Mouse (Mus musculus): ENCODE data around the gene Atp1b2. TPM values are rescaled to one million over a fixed set of nuclear protein-coding genes. Genes with fewer than 3 reads are reported as not detected.
"Not testable (repeated sequence)": the region's sequence is repeated elsewhere in the genome, so short reads cannot be mapped to it uniquely, and the experiment has no call there.

Gene Atp1b2
- 24.5 and 25.0 TPM in 2 replicates for polyA plus RNA-seq (2015; fragmentation: Nextera tagmentation; extraction: Ambion mirVana)

GRCm38 (mm10) chr11:69605726-69606490 is at the start of gene Atp1b2:
Gene Atp1b2, minus strand, starts transcription at chr11:69605942.
- 2% methylated on average over 32 of the region's 32 CpGs for WGBS
- Histone ChIP-seq H3K9ac (peak within 1 kb of the TSS; percentile 92), H3K27ac (replicated peaks) (peak within 1 kb of the TSS; percentile 84), H3K9me3 (no peaks in the 10 kb centered on the region), H3K4me1 (peaks cover 52% of the 10 kb centered on the region), H3K4me3 (peak within 1 kb of the TSS; percentile 75), H3K36me3 (peaks cover 3% of the 10 kb centered on the region; the same call in 1 of the 2 replicates), H3K4me2 (peak within 1 kb of the TSS; percentile 99), H3K27me3 (replicated peaks) (no peaks in the 10 kb centered on the region)
- ATAC-seq (ENCODE audit: extremely low read depth, insufficient number of reproducible peaks, low FRiP score, low TSS enrichment) = peak; percentile 82

DNA sequence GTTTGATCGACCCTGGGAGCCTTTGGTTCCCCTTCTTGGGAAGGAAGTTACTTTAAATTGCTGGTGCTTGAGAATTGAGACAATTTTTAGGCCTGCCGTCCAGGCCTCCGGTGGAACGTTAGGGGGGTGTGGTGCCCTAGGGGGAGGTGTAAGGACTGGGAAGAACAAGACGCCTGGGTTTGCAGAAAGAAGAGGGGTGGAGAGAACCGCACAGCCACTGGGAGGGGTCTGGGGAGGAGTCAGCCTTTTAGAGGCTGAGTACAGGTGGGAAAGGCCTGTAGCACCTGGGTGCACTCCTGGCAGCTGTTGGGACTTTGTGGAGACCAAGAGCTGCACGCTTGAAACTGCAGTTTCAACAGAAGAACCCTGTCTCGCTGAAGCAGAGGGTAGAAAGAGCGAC is 49.0 kb upstream of the Atp1b2 start:
- H3K4me2 ChIP-seq = no peak overlapping the region
- ATAC-seq (ENCODE audit: extremely low read depth, insufficient number of reproducible peaks, low FRiP score, low TSS enrichment) = no peak
- no peaks in the 10 kb centered on the region for H3K27me3 ChIP-seq (replicated peaks)
- 42% methylated on average over 9 of the region's 9 CpGs for WGBS
- peak overlapping the region; percentile 70 for H3K9ac ChIP-seq
- peaks cover 89% of the 10 kb centered on the region for H3K36me3 ChIP-seq
- H3K4me3 ChIP-seq = no peak overlapping the region
- peaks cover 27% of the 10 kb centered on the region for H3K4me1 ChIP-seq
- peak overlapping the region; percentile 24; the same call in 1 of the 2 replicates for H3K27ac ChIP-seq (replicated peaks)
- H3K9me3 ChIP-seq = no peaks in the 10 kb centered on the region

GRCm38 (mm10) chr11:69653399-69653798 is 47.7 kb upstream of the Atp1b2 start:
- ATAC-seq (ENCODE audit: extremely low read depth, insufficient number of reproducible peaks, low FRiP score, low TSS enrichment) = no peak
- Histone ChIP-seq H3K27ac (replicated peaks) (no peak overlapping the region), H3K4me1 (peaks cover 27% of the 10 kb centered on the region), H3K9me3 (no peaks in the 10 kb centered on the region), H3K9ac (0 out of 2 replicates have a peak overlapping the region, but pooled peaks have one; percentile 5), H3K4me2 (no peak overlapping the region), H3K36me3 (peaks cover 89% of the 10 kb centered on the region), H3K27me3 (replicated peaks) (no peaks in the 10 kb centered on the region), H3K4me3 (no peak overlapping the region)
- WGBS = 61% methylated on average over 5 of the region's 5 CpGs

- ATAC-seq (ENCODE audit: extremely low read depth, insufficient number of reproducible peaks, low FRiP score, low TSS enrichment) = no peak
- H3K27ac ChIP-seq (replicated peaks) = no peak overlapping the region
- no peaks in the 10 kb centered on the region for H3K4me1 ChIP-seq
- H3K9me3 ChIP-seq = no peaks in the 10 kb centered on the region
- WGBS = 82% methylated on average over 5 of the region's 5 CpGs
- H3K4me3 ChIP-seq = no peak overlapping the region
- no peak overlapping the region for H3K9ac ChIP-seq
- no peak overlapping the region for H3K4me2 ChIP-seq
- H3K36me3 ChIP-seq = peaks cover 100% of the 10 kb centered on the region
- no peaks in the 10 kb centered on the region for H3K27me3 ChIP-seq (replicated peaks)
Observed at GRCm38 (mm10) chr11:69645860-69646259, 40.1 kb upstream of the Atp1b2 start.

GRCm38 (mm10) chr11:69635471-69635870 is 29.7 kb upstream of the Atp1b2 start:
- 86% methylated on average over 3 of the region's 3 CpGs for WGBS
- H3K9ac ChIP-seq = no peak overlapping the region
- no peak for ATAC-seq (ENCODE audit: extremely low read depth, insufficient number of reproducible peaks, low FRiP score, low TSS enrichment)

DNA sequence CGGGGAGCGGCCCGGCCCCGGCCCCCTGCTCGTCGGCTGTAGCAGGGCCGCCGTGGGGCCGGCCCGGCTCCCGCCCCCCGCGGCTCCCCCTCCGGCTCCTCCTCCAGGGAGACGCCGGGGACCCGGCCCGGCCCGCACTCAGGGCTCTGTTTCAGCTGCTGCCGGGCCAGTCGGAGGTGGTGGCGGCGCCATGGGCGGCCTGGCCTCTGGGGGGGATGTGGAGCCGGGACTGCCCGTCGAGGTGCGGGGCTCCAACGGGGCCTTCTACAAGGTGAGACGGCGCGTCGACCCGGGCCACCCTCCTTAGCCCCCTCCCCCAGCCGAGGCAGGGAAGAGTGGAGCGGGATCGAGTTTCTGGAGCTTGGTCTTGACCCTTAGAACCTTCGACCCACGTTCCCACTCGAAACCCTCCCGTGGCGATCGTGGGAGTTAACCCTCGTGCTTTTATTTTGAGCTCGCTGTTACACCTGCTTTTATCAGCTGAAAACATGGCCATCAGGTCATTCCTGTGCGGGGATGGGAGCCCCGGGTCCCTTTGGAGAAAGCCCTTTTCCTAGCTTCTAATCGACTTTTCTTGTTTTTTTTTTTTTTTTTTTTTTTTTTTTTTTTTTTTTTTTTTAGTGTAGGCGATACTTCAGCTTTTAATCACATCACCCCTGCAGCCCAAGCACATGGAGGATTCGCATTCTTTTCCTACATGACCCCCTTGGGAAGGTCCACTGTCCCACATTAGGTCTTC is 27.6 kb upstream of the Atp1b2 start:
- Histone ChIP-seq H3K27me3 (replicated peaks) (no peaks in the 10 kb centered on the region), H3K36me3 (peaks cover 20% of the 10 kb centered on the region), H3K4me3 (peak overlapping the region; percentile 99), H3K9ac (peak overlapping the region; percentile 99), H3K27ac (replicated peaks) (peak overlapping the region; percentile 98), H3K4me1 (peaks cover 31% of the 10 kb centered on the region), H3K9me3 (no peaks in the 10 kb centered on the region), H3K4me2 (peak overlapping the region; percentile 88)
- peak; percentile 60 for ATAC-seq (ENCODE audit: extremely low read depth, insufficient number of reproducible peaks, low FRiP score, low TSS enrichment)
- 1% methylated on average over 43 of the region's 50 CpGs for WGBS

More at GRCm38 (mm10) chr11:69635471-69635870, 29.7 kb upstream of the Atp1b2 start:
- peaks cover 31% of the 10 kb centered on the region for H3K4me1 ChIP-seq
- peaks cover 38% of the 10 kb centered on the region for H3K36me3 ChIP-seq
- peak overlapping the region; percentile 88 for H3K4me2 ChIP-seq
- no peak overlapping the region for H3K27ac ChIP-seq (replicated peaks)
- H3K9me3 ChIP-seq = no peaks in the 10 kb centered on the region
- no peaks in the 10 kb centered on the region for H3K27me3 ChIP-seq (replicated peaks)
- H3K4me3 ChIP-seq = 0 out of 2 replicates have a peak overlapping the region, but pooled peaks have one; percentile 6

GRCm38 (mm10) chr11:69632284-69633089 is 26.7 kb upstream of the Atp1b2 start, which contains the start of gene Fxr2:
Gene Fxr2, plus strand, starts transcription at chr11:69632990.
- under 1% methylated on average over 34 of the region's 56 CpGs for WGBS
- Histone ChIP-seq H3K27ac (replicated peaks) (peak within 1 kb of the TSS; percentile 98), H3K9me3 (no peaks in the 10 kb centered on the region), H3K4me2 (peak within 1 kb of the TSS; percentile 88), H3K9ac (peak within 1 kb of the TSS; percentile 99), H3K36me3 (peaks cover 14% of the 10 kb centered on the region), H3K4me1 (peaks cover 31% of the 10 kb centered on the region), H3K27me3 (replicated peaks) (no peaks in the 10 kb centered on the region), H3K4me3 (peak within 1 kb of the TSS; percentile 99)
- ATAC-seq (ENCODE audit: extremely low read depth, insufficient number of reproducible peaks, low FRiP score, low TSS enrichment) = peak; percentile 95

DNA sequence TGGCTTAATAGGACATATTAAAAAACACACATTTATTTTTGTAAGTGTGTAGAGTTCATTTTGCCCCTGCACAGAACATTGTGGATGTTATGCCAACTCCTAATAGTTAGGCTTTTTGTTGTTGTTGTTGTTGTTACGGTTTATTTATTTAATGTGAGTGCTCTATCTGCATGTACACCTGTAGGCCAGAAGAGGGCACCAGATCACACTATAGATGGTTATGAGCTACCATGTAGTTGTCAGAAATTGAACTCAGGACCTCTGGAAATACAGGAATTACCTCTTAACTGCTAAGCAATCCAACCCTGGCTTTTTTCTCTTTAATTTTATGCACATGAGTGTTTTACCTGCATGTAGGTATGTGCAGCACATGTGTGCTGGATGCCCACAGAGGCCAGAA is 24.1 kb upstream of the Atp1b2 start:
- Histone ChIP-seq H3K4me1 (peaks cover 18% of the 10 kb centered on the region), H3K9ac (no peak overlapping the region), H3K27me3 (replicated peaks) (no peaks in the 10 kb centered on the region), H3K4me3 (no peak overlapping the region), H3K4me2 (no peak overlapping the region), H3K9me3 (no peaks in the 10 kb centered on the region), H3K36me3 (no peaks in the 10 kb centered on the region), H3K27ac (replicated peaks) (no peak overlapping the region)
- no peak for ATAC-seq (ENCODE audit: extremely low read depth, insufficient number of reproducible peaks, low FRiP score, low TSS enrichment)
- WGBS = 50% methylated on average over 1 of the region's 1 CpGs

DNA sequence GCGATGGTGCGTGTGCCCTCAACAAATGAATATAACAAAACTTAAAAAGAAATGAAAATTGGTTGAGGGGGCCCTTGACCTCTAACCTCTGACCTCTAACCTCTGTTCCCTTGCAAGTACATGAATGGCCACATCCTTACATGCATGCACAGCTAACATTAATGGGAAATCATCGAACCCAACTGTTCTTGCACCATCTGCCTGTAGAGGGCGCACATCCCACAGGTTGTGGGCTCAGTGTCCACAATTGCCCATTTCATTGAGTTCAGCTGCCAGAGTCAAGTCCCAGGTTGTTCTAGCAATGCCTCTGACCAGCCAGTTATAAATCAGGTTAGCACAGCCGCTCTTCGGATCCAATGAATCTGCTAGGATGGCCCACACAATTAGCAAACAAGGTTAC is 22.5 kb upstream of the Atp1b2 start:
- no peaks in the 10 kb centered on the region for H3K36me3 ChIP-seq
- H3K4me2 ChIP-seq = no peak overlapping the region
- no peaks in the 10 kb centered on the region for H3K27me3 ChIP-seq (replicated peaks)
- peaks cover 6% of the 10 kb centered on the region for H3K4me1 ChIP-seq
- H3K4me3 ChIP-seq = no peak overlapping the region
- no peaks in the 10 kb centered on the region for H3K9me3 ChIP-seq
- 33% methylated on average over 6 of the region's 6 CpGs for WGBS
- no peak for ATAC-seq (ENCODE audit: extremely low read depth, insufficient number of reproducible peaks, low FRiP score, low TSS enrichment)
- H3K27ac ChIP-seq (replicated peaks) = no peak overlapping the region
- no peak overlapping the region for H3K9ac ChIP-seq

- H3K27me3 ChIP-seq (replicated peaks); H3K4me3 ChIP-seq; H3K4me2 ChIP-seq; ATAC-seq (ENCODE audit: extremely low read depth, insufficient number of reproducible peaks, low FRiP score, low TSS enrichment); H3K36me3 ChIP-seq; H3K27ac ChIP-seq (replicated peaks); H3K9ac ChIP-seq; H3K9me3 ChIP-seq: not testable (repeated sequence)
- H3K4me1 ChIP-seq = peaks cover 22% of the 10 kb centered on the region
- WGBS = 90% methylated on average over 2 of the region's 2 CpGs
Observed at GRCm38 (mm10) chr11:69624339-69624738, 18.6 kb upstream of the Atp1b2 start.

- Histone ChIP-seq H3K4me1 (peaks cover 22% of the 10 kb centered on the region), H3K4me2 (peak overlapping the region; percentile 81), H3K27ac (replicated peaks) (no peak overlapping the region), H3K27me3 (replicated peaks) (no peaks in the 10 kb centered on the region), H3K4me3 (peak overlapping the region; percentile 73), H3K36me3 (no peaks in the 10 kb centered on the region), H3K9me3 (no peaks in the 10 kb centered on the region), H3K9ac (peak overlapping the region; percentile 90)
- 73% methylated on average over 4 of the region's 4 CpGs for WGBS
- ATAC-seq (ENCODE audit: extremely low read depth, insufficient number of reproducible peaks, low FRiP score, low TSS enrichment) = no peak
Observed at GRCm38 (mm10) chr11:69623006-69623405, 17.3 kb upstream of the Atp1b2 start.
